Mouse (Mus musculus) cerebellum, adult (tissue): Measurements from ENCODE around the gene Tnik.

Experiments used
- ATAC-seq: cut with Nextera tagmentation; 2 replicates; pipeline ENCODE4 v1.9.2; 2017; ENCODE audit warnings: mild to moderate bottlenecking, moderate library complexity, mixed read lengths; ENCODE audit not compliant: insufficient number of reproducible peaks, low FRiP score, low TSS enrichment

The Tnik gene

DNA sequence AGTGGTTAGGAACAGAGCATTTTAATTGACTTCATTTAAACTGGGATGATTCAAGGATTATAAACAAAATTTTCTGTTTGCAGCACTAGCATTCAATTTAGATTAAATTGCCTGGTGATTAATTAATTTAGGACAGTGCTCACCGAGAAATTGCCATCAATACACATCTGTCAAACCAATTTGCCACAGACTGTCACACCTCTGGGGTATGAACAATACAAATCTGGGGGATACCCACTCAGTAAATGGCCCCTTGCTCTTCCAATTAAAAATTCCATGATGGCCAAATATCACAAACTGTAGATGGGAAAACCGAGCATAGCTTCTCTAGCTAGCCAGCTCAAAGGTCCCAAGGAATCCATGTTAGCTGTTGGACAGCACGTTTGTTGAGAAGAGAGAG lies 419.4 kb downstream of the Tnik start:
- ATAC-seq, result no peak

DNA sequence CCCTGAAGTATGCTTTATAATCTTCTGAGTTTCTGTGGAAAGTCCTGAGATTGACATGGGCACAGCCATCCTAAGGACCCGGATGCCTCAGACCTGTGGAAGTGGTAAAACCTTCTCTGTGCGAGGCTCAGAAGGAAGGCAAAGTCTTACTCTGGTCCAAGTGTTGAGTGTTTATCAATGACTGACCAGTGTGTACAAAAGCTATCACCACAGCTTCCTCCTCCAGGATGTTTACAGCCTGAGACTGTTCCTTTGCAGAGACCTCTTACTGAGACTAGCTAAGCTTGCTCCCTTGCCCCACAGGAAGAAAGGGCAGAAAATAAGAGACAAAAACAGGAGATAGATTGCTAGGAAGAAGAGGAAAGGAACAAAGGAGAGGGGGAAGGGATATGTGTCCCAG lies 422.5 kb downstream of the Tnik start:
- no peak for ATAC-seq

- ATAC-seq, result no peak
Measured at GRCm38 (mm10) chr3:28694811-28695210, 431.8 kb downstream of the Tnik start.

GRCm38 (mm10) chr3:28695608-28696007 lies 432.6 kb downstream of the Tnik start:
- ATAC-seq, result no peak

DNA sequence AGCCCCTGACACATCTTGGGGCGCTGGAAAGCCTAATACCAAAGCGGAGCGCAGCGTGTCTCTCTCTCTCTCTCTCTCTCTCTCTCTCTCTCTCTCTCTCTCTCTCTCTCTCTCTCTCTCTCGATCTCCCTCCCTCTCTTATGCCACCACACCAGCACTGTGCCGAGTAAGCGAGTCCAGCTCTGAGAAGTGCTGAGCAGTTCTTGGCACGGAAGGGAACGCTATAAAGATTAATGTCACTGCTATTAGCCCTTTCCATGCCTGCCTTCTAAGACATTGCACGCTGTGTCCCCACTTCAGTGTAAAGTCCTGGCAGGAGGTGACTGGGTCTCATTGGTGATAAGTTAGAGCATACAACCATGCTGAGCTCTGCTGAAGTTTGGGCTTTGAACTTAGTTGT lies 433.1 kb downstream of the Tnik start:
- ATAC-seq, result no peak

DNA sequence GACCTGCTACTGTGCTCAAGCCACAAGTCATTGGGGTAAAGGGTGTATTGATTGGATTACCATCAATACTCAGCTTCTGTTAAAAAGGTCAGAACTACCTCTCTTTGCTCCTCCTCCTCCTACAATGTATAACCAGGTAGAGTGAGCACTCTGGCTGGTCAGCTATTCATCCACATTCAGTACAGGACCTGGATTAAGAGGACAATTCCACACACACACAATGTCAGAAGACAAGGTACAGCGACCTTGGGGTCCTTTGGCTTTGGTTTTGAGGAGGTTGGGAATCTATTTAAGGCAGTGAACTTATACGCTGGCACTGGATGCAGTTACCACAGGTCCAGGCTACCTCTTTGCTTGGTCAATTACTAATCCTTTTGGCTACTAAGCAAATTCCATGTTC lies 434.8 kb downstream of the Tnik start, which contains the start of gene Slc2a2:
Slc2a2 (plus strand) TSS at position 107 of the 400 bp plus-strand sequence.
- no peak for ATAC-seq

GRCm38 (mm10) chr3:28699601-28700000 lies 436.6 kb downstream of the Tnik start:
- no peak for ATAC-seq

- ATAC-seq, result no peak
Measured at GRCm38 (mm10) chr3:28705522-28706137, 442.6 kb downstream of the Tnik start.

DNA sequence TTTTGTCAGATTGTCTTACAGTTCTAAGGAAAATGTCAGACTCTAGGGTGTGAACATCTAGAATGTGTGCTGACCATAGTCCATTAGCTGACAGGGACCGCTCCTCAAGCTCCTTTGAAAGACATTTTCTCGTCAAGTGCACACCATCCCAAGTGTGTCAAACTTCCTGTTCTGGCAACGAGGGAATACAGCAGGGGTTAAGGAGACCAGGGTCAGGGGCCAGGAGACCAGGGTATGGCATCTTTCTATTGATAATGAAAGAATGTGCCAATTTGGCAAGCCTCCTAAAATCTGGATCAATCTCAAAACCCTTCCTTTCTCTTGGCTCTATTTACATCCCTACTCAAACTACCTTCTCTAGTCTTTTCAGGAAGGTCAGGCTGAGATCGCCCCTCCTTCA lies 443.7 kb downstream of the Tnik start:
- ATAC-seq, result no peak

DNA sequence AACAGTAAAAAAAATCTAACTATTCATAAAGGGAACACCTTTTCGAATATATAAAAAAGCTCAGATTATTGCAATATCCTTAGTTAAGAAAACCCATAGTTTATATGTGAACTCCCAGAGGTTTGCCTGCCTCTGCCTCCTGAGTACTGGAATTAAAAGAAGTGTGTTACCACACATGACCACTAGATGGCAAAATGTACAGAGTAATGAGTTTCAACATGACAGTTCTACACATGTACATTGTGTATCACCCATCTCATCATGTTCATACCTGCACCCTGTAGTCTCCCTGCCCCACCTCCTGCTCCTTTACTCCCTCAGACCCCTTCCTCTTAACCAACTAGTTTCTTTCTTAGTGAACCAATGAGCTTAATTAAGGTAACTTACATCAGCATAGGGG lies 446.7 kb downstream of the Tnik start:
- no peak for ATAC-seq

GRCm38 (mm10) chr3:28713913-28714698 lies 451.1 kb downstream of the Tnik start:
- ATAC-seq, result no peak

GRCm38 (mm10) chr3:28718521-28718920 lies 455.5 kb downstream of the Tnik start:
- ATAC-seq, result no peak

- no peak for ATAC-seq
Measured at GRCm38 (mm10) chr3:28721218-28721617, 458.2 kb downstream of the Tnik start.

GRCm38 (mm10) chr3:28721838-28722237 lies 458.8 kb downstream of the Tnik start:
- ATAC-seq, result no peak

DNA sequence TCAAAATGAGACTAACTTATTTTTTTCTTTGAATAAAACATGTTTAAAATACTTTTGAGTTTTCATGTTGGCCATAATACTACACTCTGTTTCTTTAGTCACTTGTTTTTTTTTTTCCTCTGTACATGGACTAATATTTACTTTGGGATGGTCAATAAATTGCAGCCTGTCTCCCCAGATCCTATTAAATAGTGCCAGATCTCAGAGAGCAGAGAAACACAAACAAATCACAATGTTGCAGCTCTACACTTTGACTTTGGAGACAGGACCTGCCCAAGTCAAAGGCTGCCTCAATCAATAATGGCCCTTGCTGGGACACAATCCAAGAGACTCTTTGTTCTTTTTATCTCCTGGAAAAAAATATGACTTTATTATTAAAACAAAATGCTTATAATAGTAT lies 459.5 kb downstream of the Tnik start:
- ATAC-seq, result no peak

- ATAC-seq, result no peak
Measured at GRCm38 (mm10) chr3:28723534-28723933, 460.5 kb downstream of the Tnik start.

DNA sequence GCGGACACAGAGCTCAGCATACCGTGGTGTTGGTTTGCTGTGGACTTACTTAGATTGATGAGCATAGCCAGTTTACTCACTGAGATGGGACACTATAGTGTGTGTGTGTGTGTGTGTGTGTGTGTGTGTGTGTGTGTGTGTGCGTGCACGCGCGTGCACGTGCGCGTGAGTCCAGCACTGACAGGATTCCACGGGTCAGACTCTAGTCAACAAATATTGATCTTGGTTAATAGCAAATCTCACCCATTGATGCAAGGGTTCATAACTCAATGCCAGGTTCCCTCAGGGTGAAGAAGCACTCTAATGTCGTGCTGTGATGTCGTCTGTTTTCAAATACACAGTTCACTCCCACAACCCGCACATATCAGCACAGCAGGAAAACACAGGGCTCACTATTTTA lies 462.2 kb downstream of the Tnik start:
- ATAC-seq, result no peak
